Mouse (Mus musculus): ENCODE measurements around the gene Gm29609.
A peak's percentile ranks its signal among the peaks of the same experiment; 100 is the strongest.

The Gm29609 gene

GRCm38 (mm10) chr5:31138968-31139425 is 40.7 kb downstream of the Gm29609 start:
- peak; percentile 35 for DNase-seq (ENCODE audit: low spot score)

GRCm38 (mm10) chr5:31138241-31138967 is 41.3 kb downstream of the Gm29609 start, which contains the start of gene Ucn:
Gene Ucn (minus strand): TSS chr5:31138829.
- no peak for DNase-seq (ENCODE audit: low spot score)

GRCm38 (mm10) chr5:31137658-31138057 is 42.1 kb downstream of the Gm29609 start:
- no peak for DNase-seq (ENCODE audit: low spot score)

GRCm38 (mm10) chr5:31136730-31137424 is 42.8 kb downstream of the Gm29609 start:
- no peak for DNase-seq (ENCODE audit: low spot score)

- DNase-seq (ENCODE audit: low spot score), result no peak
Observed at GRCm38 (mm10) chr5:31126050-31126449, 53.7 kb downstream of the Gm29609 start.

GRCm38 (mm10) chr5:31123481-31123880 is 56.2 kb downstream of the Gm29609 start:
- peak; percentile 20 for DNase-seq (ENCODE audit: low spot score)

GRCm38 (mm10) chr5:31121111-31121510 is 58.6 kb downstream of the Gm29609 start:
- DNase-seq (ENCODE audit: low spot score), result no peak

- no peak for DNase-seq (ENCODE audit: low spot score)
Observed at GRCm38 (mm10) chr5:31116912-31117311, 62.8 kb downstream of the Gm29609 start.

- no peak for DNase-seq (ENCODE audit: low spot score)
Observed at GRCm38 (mm10) chr5:31116354-31116753, 63.4 kb downstream of the Gm29609 start, which contains the start of gene Trim54. Gene Trim54 (plus strand): TSS chr5:31116712.

- DNase-seq (ENCODE audit: low spot score), result peak; percentile 50
Observed at GRCm38 (mm10) chr5:31110781-31111180, 68.9 kb downstream of the Gm29609 start.

- no peak for DNase-seq (ENCODE audit: low spot score)
Observed at GRCm38 (mm10) chr5:31108000-31108490, 71.7 kb downstream of the Gm29609 start, which contains the start of gene Slc30a3. Gene Slc30a3 (minus strand): TSS chr5:31108237.

- DNase-seq (ENCODE audit: low spot score), result no peak
Observed at GRCm38 (mm10) chr5:31105814-31106335, 73.8 kb downstream of the Gm29609 start, which contains the start of gene Dnajc5g. Gene Dnajc5g (plus strand): TSS chr5:31106285.

- DNase-seq (ENCODE audit: low spot score), result no peak
Observed at GRCm38 (mm10) chr5:31095711-31096480, 83.8 kb downstream of the Gm29609 start.

- no peak for DNase-seq (ENCODE audit: low spot score)
Observed at GRCm38 (mm10) chr5:31094799-31095691, 84.7 kb downstream of the Gm29609 start.

All from adipocyte (in vitro differentiated cells).